ENCODE assay signal across 17 mouse cellular contexts in genomic region chr4:103064976-103065375, GRCm38 (mm10). TPM values are rescaled to one million over a fixed set of nuclear protein-coding genes. Genes with fewer than 3 reads are reported as not detected.
"Had no signal": no experiment of that assay in that cellular context is flagged by ENCODE, and none has a peak within 500 bp of the region (broad histone marks: within the 10 kb centered on the region; RNA-seq: fewer than 3 reads in every experiment).

No protein-coding gene starts in this region.

- H3K27me3 ChIP-seq: intestine, embryonic 15.5 days; limb, embryonic 13.5 days; midbrain, embryonic 15.5 days had no signal

- H3K36me3 ChIP-seq: intestine, embryonic 15.5 days; limb, embryonic 13.5 days; midbrain, embryonic 15.5 days had no signal

- H3K4me3 ChIP-seq: intestine, embryonic 15.5 days; layer of hippocampus, adult 2 months; limb, embryonic 13.5 days; midbrain, embryonic 15.5 days had no signal

- H3K9me3 ChIP-seq: intestine, embryonic 15.5 days; limb, embryonic 13.5 days; midbrain, embryonic 15.5 days had no signal

- H3K9ac ChIP-seq: intestine, embryonic 15.5 days; limb, embryonic 13.5 days; liver, embryonic 14.5 days; midbrain, embryonic 15.5 days had no signal

- H3K27ac ChIP-seq: intestine, embryonic 15.5 days; layer of hippocampus, adult 2 months; limb, embryonic 13.5 days; liver, embryonic 14.5 days; midbrain, embryonic 15.5 days had no signal

- DNase-seq: kidney, adult 18-20 months; kidney, postnatal 10 days; kidney, postnatal 4 days; left cerebral cortex, postnatal 4 days; lung, adult 18-20 months; right cerebral cortex, postnatal 4 days had no signal

- ATAC-seq: intestine, embryonic 15.5 days; midbrain, embryonic 15.5 days had no signal

- H3K4me1 ChIP-seq: intestine, embryonic 15.5 days; limb, embryonic 13.5 days; midbrain, embryonic 15.5 days had no signal

RNA-seq across cellular contexts. Expression of gene Insl5, which starts 38.3 kb away (rescaled TPM):
- total RNA-seq: layer of hippocampus, postnatal 14 days; left cerebral cortex, postnatal 4 days; liver, adult 2 months had no signal
- polyA plus RNA-seq: kidney, embryonic 14.5 days; limb, embryonic 13.5 days; liver, adult 2 months; liver, embryonic 14.5 days; lung, embryonic 16.5 days; spleen, adult 2 months; stomach, embryonic 16.5 days had no signal
